Mouse (Mus musculus): ENCODE results near the gene Cdk18. TPM values are rescaled to one million over a fixed set of nuclear protein-coding genes. Genes with fewer than 3 reads are reported as not detected.

The Cdk18 gene
- polyA plus RNA-seq, 1 experiment from 2014 or later, result 3.9 TPM

- WGBS, result 20% methylated on average over 6 of the region's 6 CpGs
- Histone ChIP-seq H3K27ac (ENCODE audit: low read length) (no peak overlapping the region), H3K9me3 (ENCODE audit: control insufficient read depth, low read depth, low read length) (no peaks in the 10 kb centered on the region), H3K9ac (replicated peaks; ENCODE audit: low read depth, low read length) (no peak overlapping the region), H3K27me3 (ENCODE audit: control insufficient read depth, insufficient read depth, low read length) (no peaks in the 10 kb centered on the region), H3K4me3 (ENCODE audit: low read depth, low read length) (no peak overlapping the region), H3K36me3 (ENCODE audit: control insufficient read depth, insufficient read depth, low read length) (no peaks in the 10 kb centered on the region), H3K4me2 (replicated peaks; ENCODE audit: low read depth, low read length) (no peak overlapping the region), H3K4me1 (ENCODE audit: control insufficient read depth, insufficient read depth, low read length) (peaks cover 12% of the 10 kb centered on the region; the same call in 1 of the 2 replicates)
- no peak for ATAC-seq (ENCODE audit: insufficient number of reproducible peaks, insufficient read depth, low FRiP score, low read depth)
These were observed 18.2 kb downstream of the Cdk18 start for GRCm38 (mm10) chr1:132121236-132121635.

GRCm38 (mm10) chr1:132116606-132117005, 22.9 kb downstream of the Cdk18 start:
- Histone ChIP-seq H3K27me3 (ENCODE audit: control insufficient read depth, insufficient read depth, low read length) (no peaks in the 10 kb centered on the region), H3K4me1 (ENCODE audit: control insufficient read depth, insufficient read depth, low read length) (no peaks in the 10 kb centered on the region), H3K4me2 (replicated peaks; ENCODE audit: low read depth, low read length) (no peak overlapping the region), H3K9me3 (ENCODE audit: control insufficient read depth, low read depth, low read length) (no peaks in the 10 kb centered on the region), H3K27ac (ENCODE audit: low read length) (no peak overlapping the region), H3K9ac (replicated peaks; ENCODE audit: low read depth, low read length) (no peak overlapping the region), H3K4me3 (ENCODE audit: low read depth, low read length) (no peak overlapping the region), H3K36me3 (ENCODE audit: control insufficient read depth, insufficient read depth, low read length) (no peaks in the 10 kb centered on the region)
- no peak for ATAC-seq (ENCODE audit: insufficient number of reproducible peaks, insufficient read depth, low FRiP score, low read depth)
- WGBS, result 38% methylated on average over 18 of the region's 18 CpGs

GRCm38 (mm10) chr1:132113098-132113497, 26.4 kb downstream of the Cdk18 start:
- Histone ChIP-seq H3K4me2 (replicated peaks; ENCODE audit: low read depth, low read length) (no peak overlapping the region), H3K4me3 (ENCODE audit: low read depth, low read length) (no peak overlapping the region), H3K9ac (replicated peaks; ENCODE audit: low read depth, low read length) (no peak overlapping the region), H3K36me3 (ENCODE audit: control insufficient read depth, insufficient read depth, low read length) (no peaks in the 10 kb centered on the region), H3K27ac (ENCODE audit: low read length) (no peak overlapping the region), H3K4me1 (ENCODE audit: control insufficient read depth, insufficient read depth, low read length) (no peaks in the 10 kb centered on the region), H3K27me3 (ENCODE audit: control insufficient read depth, insufficient read depth, low read length) (no peaks in the 10 kb centered on the region), H3K9me3 (ENCODE audit: control insufficient read depth, low read depth, low read length) (no peaks in the 10 kb centered on the region)
- ATAC-seq (ENCODE audit: insufficient number of reproducible peaks, insufficient read depth, low FRiP score, low read depth), result no peak
- 39% methylated on average over 3 of the region's 3 CpGs for WGBS

GRCm38 (mm10) chr1:132112426-132112825, 27.1 kb downstream of the Cdk18 start:
- Histone ChIP-seq H3K4me1 (ENCODE audit: control insufficient read depth, insufficient read depth, low read length) (no peaks in the 10 kb centered on the region), H3K4me3 (ENCODE audit: low read depth, low read length) (no peak overlapping the region), H3K9me3 (ENCODE audit: control insufficient read depth, low read depth, low read length) (no peaks in the 10 kb centered on the region), H3K27ac (ENCODE audit: low read length) (no peak overlapping the region), H3K36me3 (ENCODE audit: control insufficient read depth, insufficient read depth, low read length) (no peaks in the 10 kb centered on the region), H3K27me3 (ENCODE audit: control insufficient read depth, insufficient read depth, low read length) (no peaks in the 10 kb centered on the region), H3K9ac (replicated peaks; ENCODE audit: low read depth, low read length) (no peak overlapping the region), H3K4me2 (replicated peaks; ENCODE audit: low read depth, low read length) (no peak overlapping the region)
- 70% methylated on average over 8 of the region's 8 CpGs for whole genome bisulfite sequencing
- no peak for ATAC-seq (ENCODE audit: insufficient number of reproducible peaks, insufficient read depth, low FRiP score, low read depth)

GRCm38 (mm10) chr1:132111411-132111810, 28.1 kb downstream of the Cdk18 start:
- WGBS, result 20% methylated on average over 1 of the region's 1 CpGs
- Histone ChIP-seq H3K36me3 (ENCODE audit: control insufficient read depth, insufficient read depth, low read length) (no peaks in the 10 kb centered on the region), H3K9me3 (ENCODE audit: control insufficient read depth, low read depth, low read length) (no peaks in the 10 kb centered on the region), H3K4me2 (replicated peaks; ENCODE audit: low read depth, low read length) (no peak overlapping the region), H3K27ac (ENCODE audit: low read length) (no peak overlapping the region), H3K9ac (replicated peaks; ENCODE audit: low read depth, low read length) (no peak overlapping the region), H3K27me3 (ENCODE audit: control insufficient read depth, insufficient read depth, low read length) (no peaks in the 10 kb centered on the region), H3K4me3 (ENCODE audit: low read depth, low read length) (no peak overlapping the region), H3K4me1 (ENCODE audit: control insufficient read depth, insufficient read depth, low read length) (no peaks in the 10 kb centered on the region)
- ATAC-seq (ENCODE audit: insufficient number of reproducible peaks, insufficient read depth, low FRiP score, low read depth), result no peak

GRCm38 (mm10) chr1:132109368-132109767, 30.1 kb downstream of the Cdk18 start:
- H3K4me1 ChIP-seq (ENCODE audit: control insufficient read depth, insufficient read depth, low read length), result no peaks in the 10 kb centered on the region
- H3K9ac ChIP-seq (replicated peaks; ENCODE audit: low read depth, low read length), result no peak overlapping the region
- ATAC-seq (ENCODE audit: insufficient number of reproducible peaks, insufficient read depth, low FRiP score, low read depth), result no peak
- no peaks in the 10 kb centered on the region for H3K9me3 ChIP-seq (ENCODE audit: control insufficient read depth, low read depth, low read length)
- no peak overlapping the region for H3K4me2 ChIP-seq (replicated peaks; ENCODE audit: low read depth, low read length)
- H3K36me3 ChIP-seq (ENCODE audit: control insufficient read depth, insufficient read depth, low read length), result no peaks in the 10 kb centered on the region
- H3K27me3 ChIP-seq (ENCODE audit: control insufficient read depth, insufficient read depth, low read length), result no peaks in the 10 kb centered on the region
- H3K4me3 ChIP-seq (ENCODE audit: low read depth, low read length), result no peak overlapping the region
- no peak overlapping the region for H3K27ac ChIP-seq (ENCODE audit: low read length)
- WGBS, result 64% methylated on average over 2 of the region's 2 CpGs

GRCm38 (mm10) chr1:132104353-132104752, 35.1 kb downstream of the Cdk18 start:
- no peak for ATAC-seq (ENCODE audit: insufficient number of reproducible peaks, insufficient read depth, low FRiP score, low read depth)
- Histone ChIP-seq H3K27ac (ENCODE audit: low read length) (no peak overlapping the region), H3K4me1 (ENCODE audit: control insufficient read depth, insufficient read depth, low read length) (no peaks in the 10 kb centered on the region), H3K9me3 (ENCODE audit: control insufficient read depth, low read depth, low read length) (no peaks in the 10 kb centered on the region), H3K9ac (replicated peaks; ENCODE audit: low read depth, low read length) (no peak overlapping the region), H3K4me2 (replicated peaks; ENCODE audit: low read depth, low read length) (no peak overlapping the region), H3K36me3 (ENCODE audit: control insufficient read depth, insufficient read depth, low read length) (no peaks in the 10 kb centered on the region), H3K4me3 (ENCODE audit: low read depth, low read length) (no peak overlapping the region), H3K27me3 (ENCODE audit: control insufficient read depth, insufficient read depth, low read length) (no peaks in the 10 kb centered on the region)
- 63% methylated on average over 14 of the region's 14 CpGs for WGBS

GRCm38 (mm10) chr1:132101953-132102697, 37.4 kb downstream of the Cdk18 start:
- Histone ChIP-seq H3K9ac (replicated peaks; ENCODE audit: low read depth, low read length) (no peak overlapping the region), H3K9me3 (ENCODE audit: control insufficient read depth, low read depth, low read length) (no peaks in the 10 kb centered on the region), H3K27ac (ENCODE audit: low read length) (no peak overlapping the region), H3K4me2 (replicated peaks; ENCODE audit: low read depth, low read length) (no peak overlapping the region), H3K4me3 (ENCODE audit: low read depth, low read length) (no peak overlapping the region), H3K36me3 (ENCODE audit: control insufficient read depth, insufficient read depth, low read length) (no peaks in the 10 kb centered on the region), H3K27me3 (ENCODE audit: control insufficient read depth, insufficient read depth, low read length) (no peaks in the 10 kb centered on the region), H3K4me1 (ENCODE audit: control insufficient read depth, insufficient read depth, low read length) (no peaks in the 10 kb centered on the region)
- 69% methylated on average over 6 of the region's 6 CpGs for WGBS
- ATAC-seq (ENCODE audit: insufficient number of reproducible peaks, insufficient read depth, low FRiP score, low read depth), result no peak

- Histone ChIP-seq H3K27me3 (ENCODE audit: control insufficient read depth, insufficient read depth, low read length) (no peaks in the 10 kb centered on the region), H3K27ac (ENCODE audit: low read length) (no peak overlapping the region), H3K9me3 (ENCODE audit: control insufficient read depth, low read depth, low read length) (no peaks in the 10 kb centered on the region), H3K36me3 (ENCODE audit: control insufficient read depth, insufficient read depth, low read length) (no peaks in the 10 kb centered on the region), H3K4me1 (ENCODE audit: control insufficient read depth, insufficient read depth, low read length) (no peaks in the 10 kb centered on the region), H3K9ac (replicated peaks; ENCODE audit: low read depth, low read length) (no peak overlapping the region), H3K4me3 (ENCODE audit: low read depth, low read length) (no peak overlapping the region), H3K4me2 (replicated peaks; ENCODE audit: low read depth, low read length) (no peak overlapping the region)
- no peak for ATAC-seq (ENCODE audit: insufficient number of reproducible peaks, insufficient read depth, low FRiP score, low read depth)
- 78% methylated on average over 4 of the region's 4 CpGs for WGBS
These were observed 39.7 kb downstream of the Cdk18 start for GRCm38 (mm10) chr1:132099775-132100174.
